Mouse (Mus musculus): ENCODE results near the gene Adgrl4.

Adgrl4 gene

GRCm38 (mm10) chr3:151488853-151489252, 51.2 kb downstream of the Adgrl4 start:
- DNase-seq (ENCODE audit: low read depth in 2 of 2, low spot score in 2 of 2), result no peak

GRCm38 (mm10) chr3:151505606-151506005, 67.9 kb downstream of the Adgrl4 start:
- no peak for DNase-seq (ENCODE audit: low read depth in 2 of 2, low spot score in 2 of 2)

- no peak for DNase-seq (ENCODE audit: low read depth in 2 of 2, low spot score in 2 of 2)
Observed at GRCm38 (mm10) chr3:151511184-151511583, 73.5 kb downstream of the Adgrl4 start.

GRCm38 (mm10) chr3:151547182-151547581, 109.5 kb downstream of the Adgrl4 start:
- DNase-seq (ENCODE audit: low read depth in 2 of 2, low spot score in 2 of 2), result no peak

GRCm38 (mm10) chr3:151551002-151551401, 113.3 kb downstream of the Adgrl4 start:
- no peak for DNase-seq (ENCODE audit: low read depth in 2 of 2, low spot score in 2 of 2)

GRCm38 (mm10) chr3:151556635-151557034, 118.9 kb downstream of the Adgrl4 start:
- DNase-seq (ENCODE audit: low read depth in 2 of 2, low spot score in 2 of 2), result no peak

GRCm38 (mm10) chr3:151557125-151557524, 119.4 kb downstream of the Adgrl4 start:
- no peak for DNase-seq (ENCODE audit: low read depth in 2 of 2, low spot score in 2 of 2)

GRCm38 (mm10) chr3:151557607-151558006, 119.9 kb downstream of the Adgrl4 start:
- no peak for DNase-seq (ENCODE audit: low read depth in 2 of 2, low spot score in 2 of 2)

GRCm38 (mm10) chr3:151558374-151558773, 120.7 kb downstream of the Adgrl4 start:
- no peak for DNase-seq (ENCODE audit: low read depth in 2 of 2, low spot score in 2 of 2)

- DNase-seq (ENCODE audit: low read depth in 2 of 2, low spot score in 2 of 2), result no peak
Observed at GRCm38 (mm10) chr3:151565664-151566621, 128.3 kb downstream of the Adgrl4 start.

GRCm38 (mm10) chr3:151566629-151567028, 128.9 kb downstream of the Adgrl4 start:
- DNase-seq (ENCODE audit: low read depth in 2 of 2, low spot score in 2 of 2), result no peak

- no peak for DNase-seq (ENCODE audit: low read depth in 2 of 2, low spot score in 2 of 2)
Observed at GRCm38 (mm10) chr3:151567541-151567940, 129.9 kb downstream of the Adgrl4 start.

- no peak for DNase-seq (ENCODE audit: low read depth in 2 of 2, low spot score in 2 of 2)
Observed at GRCm38 (mm10) chr3:151572089-151572488, 134.4 kb downstream of the Adgrl4 start.

GRCm38 (mm10) chr3:151575292-151575691, 137.6 kb downstream of the Adgrl4 start:
- DNase-seq (ENCODE audit: low read depth in 2 of 2, low spot score in 2 of 2), result no peak

- DNase-seq (ENCODE audit: low read depth in 2 of 2, low spot score in 2 of 2), result no peak
Observed at GRCm38 (mm10) chr3:151576155-151576554, 138.5 kb downstream of the Adgrl4 start.

- DNase-seq (ENCODE audit: low read depth in 2 of 2, low spot score in 2 of 2), result no peak
Observed at GRCm38 (mm10) chr3:151591904-151592303, 154.2 kb downstream of the Adgrl4 start.
